Mouse (Mus musculus) forebrain, embryonic 10.5 days (tissue): ENCODE results near the gene Cltc. TPM values are rescaled to one million over a fixed set of nuclear protein-coding genes. Genes with fewer than 3 reads are reported as not detected.

Source experiments
- DNase-seq: peaks from one replicate; pipeline ENCODE4 v3.0.0-alpha.2; 2017; ENCODE audit warnings: low spot score; ENCODE audit errors: extremely low spot score
- H3K27ac ChIP-seq: fragments of 300-500 bp; sonication (generic); 2 replicates; pipeline ENCODE4 v1.5.1; 2016; ENCODE audit warnings: mild to moderate bottlenecking
- H3K27me3 ChIP-seq: fragments of 300-500 bp; sonication (generic); 2 replicates; pipeline ENCODE4 v1.6.1; 2016; ENCODE audit warnings: mild to moderate bottlenecking; ENCODE audit not compliant: poor library complexity, severe bottlenecking
- H3K36me3 ChIP-seq: fragments of 300-500 bp; sonication (generic); replicated peaks from 2 replicates; pipeline ENCODE4 v1.6.1; 2016; ENCODE audit warnings: mild to moderate bottlenecking, moderate library complexity
- H3K4me1 ChIP-seq: fragments of 300-500 bp; sonication (generic); 2 replicates; pipeline ENCODE4 v1.6.1; 2016
- H3K4me3 ChIP-seq: fragments of 300-500 bp; sonication (generic); 2 replicates; pipeline ENCODE4 v1.5.1; 2016; ENCODE audit warnings: mild to moderate bottlenecking, moderate library complexity
- H3K9me3 ChIP-seq: fragments of 300-500 bp; sonication (generic); 2 replicates; pipeline ENCODE4 v1.6.1; 2016; ENCODE audit warnings: mild to moderate bottlenecking, moderate library complexity
- WGBS: fragments of 180-500 bp; shearing (Covaris S2); methylation state at CpG from one replicate; pipeline ENCODE4 v1.1.7; 2016; 5-methylcytosine and 5-hydroxymethylcytosine counted together
- polyA plus RNA-seq: library from polyadenylated mRNA; unstranded; fragments of >200 nt; fragmentation: Nextera tagmentation; extraction: Ambion mirVana; gene quantifications from 2 replicates; pipeline ENCODE4 v1.2.1, GENCODE M21; 2016

Gene Cltc
- polyA plus RNA-seq, 1 experiment from 2014 or later = 137 TPM

GRCm38 (mm10) chr11:86647706-86648447 lies 109.5 kb downstream of the Cltc start:
- Histone ChIP-seq H3K4me3 (no peak overlapping the region), H3K4me1 (peaks cover 18% of the 10 kb centered on the region), H3K36me3 (peaks cover 8% of the 10 kb centered on the region), H3K27ac (no peak overlapping the region), H3K9me3 (no peaks in the 10 kb centered on the region), H3K27me3 (no peaks in the 10 kb centered on the region)
- 83% methylated on average over 15 of the region's 15 CpGs for WGBS
- no peak for DNase-seq

GRCm38 (mm10) chr11:86646885-86647459 lies 110.4 kb downstream of the Cltc start:
- Histone ChIP-seq H3K27ac (peak overlapping the region; percentile 40; the same call in 1 of the 2 replicates), H3K4me3 (no peak overlapping the region), H3K36me3 (peaks cover 15% of the 10 kb centered on the region), H3K9me3 (no peaks in the 10 kb centered on the region), H3K27me3 (no peaks in the 10 kb centered on the region), H3K4me1 (peaks cover 18% of the 10 kb centered on the region)
- 88% methylated on average over 3 of the region's 3 CpGs for whole genome bisulfite sequencing
- no peak for DNase-seq

- H3K4me3 ChIP-seq = no peak overlapping the region
- H3K4me1 ChIP-seq = peaks cover 18% of the 10 kb centered on the region
- H3K27ac ChIP-seq = peak overlapping the region; percentile 40; the same call in 1 of the 2 replicates
- H3K27me3 ChIP-seq = no peaks in the 10 kb centered on the region
- H3K9me3 ChIP-seq = no peaks in the 10 kb centered on the region
- peak; percentile 16 for DNase-seq
- WGBS = 63% methylated on average over 7 of the region's 7 CpGs
- peaks cover 18% of the 10 kb centered on the region for H3K36me3 ChIP-seq
Measured at GRCm38 (mm10) chr11:86646136-86646834, 111.1 kb downstream of the Cltc start.

GRCm38 (mm10) chr11:86644553-86644952 lies 112.8 kb downstream of the Cltc start:
- WGBS = 95% methylated on average over 4 of the region's 4 CpGs
- peaks cover 18% of the 10 kb centered on the region for H3K4me1 ChIP-seq
- H3K9me3 ChIP-seq = no peaks in the 10 kb centered on the region
- H3K27me3 ChIP-seq = no peaks in the 10 kb centered on the region
- H3K27ac ChIP-seq = no peak overlapping the region
- DNase-seq = no peak
- H3K36me3 ChIP-seq = peaks cover 21% of the 10 kb centered on the region
- no peak overlapping the region for H3K4me3 ChIP-seq

Other genes with a start within 250 kb of the Cltc start
- 63.7 and 66.0 TPM in 2 replicates for gene Rps6kb1, start 212.8 kb downstream of the Cltc start, polyA plus RNA-seq
- 14.1 and 14.2 TPM in 2 replicates for gene Tubd1, start 212.6 kb downstream of the Cltc start, polyA plus RNA-seq
- 93.0 and 97.4 TPM in 2 replicates for gene Vmp1, start 73.7 kb downstream of the Cltc start, polyA plus RNA-seq
- gene Ptrh2, start 73.6 kb downstream of the Cltc start, polyA plus RNA-seq = 45.0 and 48.9 TPM in 2 replicates
- gene Dhx40, start 50.2 kb upstream of the Cltc start, polyA plus RNA-seq = 39.7 and 41.6 TPM in 2 replicates
- 2.9 and 3.2 TPM in 2 replicates for gene Ypel2, start 236.1 kb upstream of the Cltc start, polyA plus RNA-seq